Mouse (Mus musculus) spleen, postnatal 14 days (tissue): Measurements from ENCODE around the gene Gm21970.

ENCODE experiments used
- DNase-seq, 2 experiments: peaks; one replicate each; pipeline ENCODE4 v3.0.0; 2021 to 2022; ENCODE audit warnings: low spot score in 2 of 2

The Gm21970 gene

DNA sequence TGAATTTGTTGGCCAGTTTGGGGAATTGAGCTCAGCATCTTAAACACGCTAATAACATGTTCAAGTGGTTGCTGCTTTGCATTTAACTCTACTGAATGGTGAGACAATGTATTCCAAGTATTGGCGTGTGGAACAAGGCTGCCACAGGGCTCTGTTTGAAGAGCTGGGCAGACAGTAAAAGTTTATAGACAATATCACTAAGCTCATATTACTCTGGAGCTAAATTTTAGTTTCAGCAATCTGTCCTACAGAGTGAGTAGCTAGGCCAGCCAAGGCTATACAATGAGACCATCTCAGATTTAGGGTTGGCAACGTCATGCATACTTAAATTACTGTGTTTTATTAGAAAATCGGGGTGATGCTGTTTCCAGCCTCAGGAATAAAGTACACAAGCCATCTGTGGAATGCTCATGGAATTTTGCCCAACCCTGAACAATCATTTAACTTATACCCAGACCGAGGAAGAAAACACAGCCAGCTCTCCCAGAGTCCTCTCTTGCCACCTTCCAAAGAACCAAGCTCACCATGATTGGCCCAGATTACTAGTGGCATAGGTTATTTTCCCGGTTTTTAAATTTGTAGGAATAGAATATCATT is 10.1 kb downstream of the Gm21970 start:
- no peak for DNase-seq

DNA sequence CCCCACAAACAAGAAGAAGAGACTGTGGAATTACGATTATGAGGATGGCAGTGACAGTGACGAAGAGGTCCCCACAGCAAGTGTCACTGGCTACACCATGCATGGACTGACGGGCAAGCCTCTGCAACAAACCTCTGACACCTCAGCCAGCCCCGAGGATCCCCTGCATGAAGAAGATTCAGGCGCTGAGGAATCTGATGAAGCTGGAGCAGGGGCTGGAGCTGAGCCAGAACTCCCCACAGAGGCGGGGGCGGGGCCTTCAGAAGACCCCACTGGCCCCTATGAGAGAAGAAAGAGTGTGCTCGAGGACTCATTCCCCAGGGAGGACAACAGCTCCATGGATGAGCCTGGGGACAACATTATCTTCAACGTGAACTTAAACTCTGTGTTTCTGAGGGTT is 12.3 kb downstream of the Gm21970 start:
- DNase-seq: no peak

DNA sequence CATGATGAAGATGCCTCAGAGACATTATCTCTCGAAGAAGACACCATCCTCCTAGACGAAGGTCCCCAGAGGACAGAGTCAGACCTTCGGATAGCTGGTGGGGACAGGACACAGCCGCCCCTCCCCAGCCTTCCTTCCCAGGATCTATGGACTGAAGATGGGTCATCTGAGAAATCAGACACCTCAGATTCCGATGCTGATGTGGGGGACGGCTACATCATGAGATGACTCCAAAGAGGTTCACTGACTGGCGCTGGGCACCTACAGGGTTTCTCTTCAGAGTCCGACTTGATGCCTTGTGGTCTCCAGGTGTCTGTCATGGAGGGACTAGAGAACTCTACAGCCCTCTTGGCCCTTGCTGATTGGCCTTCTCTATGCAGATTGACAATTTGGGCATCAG is 12.7 kb downstream of the Gm21970 start:
- DNase-seq: no peak

GRCm38 (mm10) chr16:91404828-91405577 is 13.5 kb downstream of the Gm21970 start:
- no peak for DNase-seq

- peak; percentile 76 to 82 for DNase-seq
Observed at GRCm38 (mm10) chr16:91405640-91406584, 14.4 kb downstream of the Gm21970 start, which contains the start of gene Il10rb. Il10rb (plus strand) TSS chr16:91406164.

DNA sequence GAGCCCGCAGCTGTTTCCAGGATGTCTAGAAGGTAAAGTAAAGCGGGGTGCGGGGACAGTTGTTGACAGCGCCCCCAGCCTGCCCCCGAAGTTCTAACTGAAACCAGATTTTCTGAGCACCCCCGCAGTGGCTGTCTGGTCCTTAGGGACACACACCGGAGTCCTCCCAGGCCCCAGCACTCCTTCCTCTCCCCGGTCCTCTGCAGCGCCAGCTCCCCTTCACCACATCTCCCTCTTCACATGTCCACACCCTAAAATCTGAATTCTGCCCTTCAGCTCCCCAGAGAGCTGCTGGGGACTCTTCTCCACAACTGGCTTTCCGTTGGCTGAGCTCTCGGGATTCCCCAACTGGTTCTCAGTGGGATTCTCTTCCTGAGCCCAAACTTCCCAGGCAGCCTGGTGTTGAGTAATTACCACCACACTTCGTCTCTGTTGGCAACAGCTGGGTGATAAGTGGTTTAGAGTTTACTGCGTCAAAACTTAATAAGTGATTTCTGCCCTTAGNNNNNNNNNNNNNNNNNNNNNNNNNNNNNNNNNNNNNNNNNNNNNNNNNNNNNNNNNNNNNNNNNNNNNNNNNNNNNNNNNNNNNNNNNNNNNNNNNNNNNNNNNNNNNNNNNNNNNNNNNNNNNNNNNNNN is 15.2 kb downstream of the Gm21970 start:
- peak in 1 of 2 experiments; percentile 38 for DNase-seq

DNA sequence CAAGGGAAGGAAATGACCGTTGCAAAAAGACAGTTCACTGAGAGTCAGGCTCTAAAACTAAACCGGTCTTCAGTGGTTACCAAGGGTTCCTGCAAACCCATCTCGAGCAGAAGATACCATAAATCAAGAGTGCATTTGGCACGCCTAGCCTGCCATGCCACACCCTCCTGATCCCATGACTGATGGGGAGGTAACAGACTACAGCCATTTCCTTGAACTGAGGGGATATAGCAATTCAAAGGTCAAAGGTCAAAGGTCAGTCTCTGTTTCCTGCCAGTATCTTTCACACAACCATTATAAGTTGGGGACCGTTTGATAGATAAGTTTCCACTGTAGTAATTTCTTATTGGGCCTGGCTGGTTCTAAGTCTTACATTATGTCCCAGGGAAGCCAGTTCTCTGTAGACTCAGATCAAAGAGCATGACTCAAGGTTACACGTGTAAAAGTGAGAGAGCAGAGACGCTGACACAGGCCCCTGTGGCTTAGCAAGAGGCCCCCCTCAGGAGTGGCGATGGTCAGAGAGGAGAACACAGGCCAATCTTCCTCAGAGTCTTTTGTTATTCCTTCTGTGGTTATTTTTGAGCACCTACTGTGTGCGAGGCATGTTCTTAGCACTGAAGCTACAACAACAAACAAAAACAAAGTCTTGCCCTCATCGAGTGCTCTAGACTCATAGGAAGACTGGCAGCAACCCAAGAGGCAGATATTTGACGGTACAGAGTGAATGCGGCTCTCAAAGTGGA is 21.8 kb downstream of the Gm21970 start:
- no peak for DNase-seq

DNA sequence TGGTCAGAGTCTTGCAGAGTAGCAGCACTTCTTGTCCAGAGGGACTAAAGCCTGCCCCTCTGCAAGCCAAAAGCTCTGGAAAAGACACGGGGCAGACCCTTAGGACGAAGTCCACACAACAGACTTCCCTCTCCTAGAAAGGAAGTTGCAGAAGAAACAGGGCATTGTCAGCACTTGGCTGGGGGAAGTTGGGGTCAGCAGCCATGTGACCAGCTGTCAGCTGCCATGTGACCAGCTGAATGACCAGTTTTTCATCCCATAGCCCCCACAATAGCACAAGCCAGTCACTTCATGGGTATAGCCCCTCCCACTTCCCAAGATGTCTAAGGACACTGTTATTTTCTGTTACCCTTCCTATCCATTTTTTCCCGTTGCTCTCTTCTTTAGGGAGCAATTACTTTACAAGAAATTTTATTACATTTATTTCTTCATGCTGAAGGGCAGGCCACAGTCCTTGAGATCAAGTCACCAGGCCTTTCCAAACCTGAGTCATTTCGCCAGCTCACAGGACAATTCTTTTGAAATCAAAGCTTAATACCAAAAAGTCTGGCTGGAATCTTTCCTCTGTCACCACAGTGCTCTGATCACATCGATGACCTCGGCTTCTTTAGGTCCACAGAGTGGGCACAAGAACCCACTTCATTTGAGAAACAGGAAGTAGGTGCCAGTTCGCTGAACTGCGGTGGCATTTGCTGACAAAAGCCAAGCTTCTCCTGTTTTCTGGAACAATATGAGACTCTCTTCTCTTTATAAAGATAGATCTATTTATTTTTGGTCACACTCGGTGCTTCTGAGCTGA is 24.1 kb downstream of the Gm21970 start:
- no peak for DNase-seq

GRCm38 (mm10) chr16:91416357-91416756 is 24.8 kb downstream of the Gm21970 start:
- no peak for DNase-seq

GRCm38 (mm10) chr16:91416938-91417337 is 25.4 kb downstream of the Gm21970 start:
- peak in 1 of 2 experiments; percentile 28 for DNase-seq

GRCm38 (mm10) chr16:91418531-91418930 is 27.0 kb downstream of the Gm21970 start:
- no peak for DNase-seq

GRCm38 (mm10) chr16:91425816-91426215 is 34.3 kb downstream of the Gm21970 start:
- DNase-seq: no peak

- DNase-seq: no peak
Observed at GRCm38 (mm10) chr16:91426586-91426985, 35.1 kb downstream of the Gm21970 start.

- DNase-seq: no peak
Observed at GRCm38 (mm10) chr16:91427461-91427860, 35.9 kb downstream of the Gm21970 start.

DNA sequence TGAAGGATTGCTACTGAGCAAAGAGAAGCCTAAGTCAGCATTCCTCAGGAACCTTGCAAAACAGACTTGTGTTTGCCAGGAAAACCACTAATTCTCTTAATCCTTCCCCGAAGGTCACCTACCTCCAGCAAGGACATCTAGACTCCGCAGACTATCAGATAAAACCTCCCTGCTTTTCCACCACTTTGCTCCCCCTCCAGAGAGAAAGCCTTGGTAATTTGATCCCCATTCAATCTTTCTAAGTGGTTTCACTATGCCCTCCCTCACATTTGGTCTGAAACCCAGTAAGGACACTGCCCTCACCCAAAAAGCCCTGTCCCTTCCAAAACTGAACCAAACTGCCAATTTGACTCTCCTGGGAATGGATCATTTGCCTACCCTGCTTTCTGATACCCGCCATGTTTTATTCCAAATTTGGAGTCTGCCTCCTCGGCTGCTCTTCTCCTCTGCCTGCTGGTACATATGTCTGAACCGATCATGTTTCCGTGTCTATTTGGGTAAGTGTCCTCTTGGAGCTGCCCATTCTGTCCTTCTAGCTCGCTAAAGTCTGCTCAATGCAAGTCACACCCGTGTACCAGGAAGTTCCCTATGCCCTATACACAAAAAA is 36.8 kb downstream of the Gm21970 start:
- DNase-seq: no peak

DNA sequence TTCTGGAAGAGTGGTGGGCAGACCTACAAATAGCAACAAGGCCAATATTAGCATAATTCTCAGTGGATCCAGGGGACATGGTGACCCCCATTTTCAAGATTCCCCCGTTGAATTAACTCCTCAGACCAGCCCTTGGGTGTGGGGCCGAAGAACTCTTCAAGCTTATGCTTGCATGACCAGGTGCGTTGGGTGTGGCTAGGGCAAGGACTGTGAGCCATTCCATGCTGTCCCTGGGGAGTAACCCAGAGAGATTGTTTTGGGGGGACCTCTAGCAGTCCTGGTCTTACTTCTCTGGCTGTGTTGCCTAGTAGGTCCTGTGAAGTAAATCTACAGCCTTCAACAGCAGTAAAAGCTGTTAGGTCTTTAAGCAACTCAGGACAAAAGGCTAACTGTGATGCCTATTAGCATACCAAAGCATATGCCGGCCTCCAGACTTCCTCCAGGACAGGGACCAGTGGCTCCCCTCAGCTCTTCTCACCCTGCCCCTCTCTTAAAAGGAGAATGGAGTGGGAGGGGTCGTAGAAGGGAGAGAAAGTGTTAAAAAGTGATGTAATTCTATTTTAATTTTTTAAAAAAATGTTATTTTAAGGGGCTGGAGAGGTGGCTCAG is 41.3 kb downstream of the Gm21970 start:
- no peak for DNase-seq

GRCm38 (mm10) chr16:91433329-91433933 is 41.9 kb downstream of the Gm21970 start:
- DNase-seq: no peak

- DNase-seq: no peak
Observed at GRCm38 (mm10) chr16:91434119-91434518, 42.6 kb downstream of the Gm21970 start.

DNA sequence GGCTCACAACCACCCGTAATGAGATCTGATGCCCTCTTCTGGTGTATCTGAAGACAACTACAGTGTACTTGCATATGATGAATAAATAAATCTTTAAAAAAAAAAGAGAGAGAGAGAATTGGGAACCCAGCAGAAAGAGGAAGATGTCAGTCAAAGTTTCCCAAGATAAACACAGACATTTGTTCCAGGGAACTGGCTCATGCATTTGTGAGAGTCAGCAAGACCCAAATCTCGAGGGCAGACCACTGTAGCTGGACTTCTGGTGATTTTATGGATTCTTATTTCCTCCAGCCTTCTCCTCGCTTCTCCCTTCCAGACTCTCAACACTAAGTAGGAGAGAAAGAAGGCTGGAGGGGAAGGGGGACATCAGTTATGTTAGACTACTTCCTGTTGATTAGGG is 46.6 kb downstream of the Gm21970 start:
- DNase-seq: no peak
